Mouse (Mus musculus) duodenum, adult 2 months (tissue): Measurements from ENCODE around the gene Tom1l1. TPM values are rescaled to one million over a fixed set of nuclear protein-coding genes. Genes with fewer than 3 reads are reported as not detected.

Experiments used
- polyA plus RNA-seq: library from polyadenylated mRNA; depleted of rRNA; stranded (reverse); fragments of >200 nt; gene quantifications from 2 replicates; pipeline ENCODE4 v1.2.3, GENCODE M21; 2012; ENCODE audit warnings: low replicate concordance; rRNA removed

Tom1l1 gene
- polyA plus RNA-seq: 4.4 and 4.5 TPM in 2 replicates

GRCm38 (mm10) chr11:90687460-90688416, at the start of gene Tom1l1:
Gene Tom1l1, minus strand, starts transcription at chr11:90688366.

DNA sequence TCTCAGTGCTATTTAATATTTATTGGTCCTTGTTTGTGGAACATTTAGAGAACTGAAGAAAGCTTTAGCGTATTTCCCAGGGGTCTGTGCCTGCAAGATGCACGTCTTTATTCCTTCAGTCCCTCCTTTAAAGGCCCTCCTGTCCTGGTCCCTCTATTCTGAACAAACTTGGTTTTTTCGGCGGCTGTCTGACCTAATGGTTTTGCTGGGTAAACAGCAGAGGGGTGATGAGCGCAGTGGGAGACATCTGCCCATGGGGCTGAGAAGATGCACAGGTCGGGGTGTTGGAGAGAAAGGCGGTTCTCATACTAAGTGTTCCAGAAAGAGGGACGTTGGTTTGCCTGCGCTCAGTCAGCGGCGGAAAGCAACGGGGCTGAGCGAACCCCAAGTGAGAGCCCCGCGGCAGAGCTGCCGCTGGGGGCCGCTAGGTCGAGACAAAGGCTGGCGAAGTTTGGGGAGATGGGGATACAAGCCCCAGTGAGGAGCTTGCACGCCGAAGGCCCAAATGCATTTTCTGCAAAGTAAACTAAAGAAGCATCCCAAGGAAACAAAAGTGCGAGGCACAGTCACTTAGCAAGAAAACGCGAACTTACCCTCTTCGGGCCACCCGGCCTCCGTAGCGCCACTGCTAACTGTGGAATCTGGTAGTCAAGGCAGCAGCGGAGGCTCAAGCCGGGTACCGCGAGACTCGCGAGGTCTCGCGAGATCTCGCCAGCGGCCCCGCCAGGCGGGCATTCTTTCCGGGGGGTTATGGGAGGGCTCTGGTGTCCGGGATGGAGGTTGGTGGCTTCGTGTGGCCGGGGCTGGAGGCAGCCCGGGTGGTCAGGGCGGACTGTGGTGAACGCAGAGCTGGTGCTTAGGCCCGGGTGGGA, 50.5 kb downstream of the Tom1l1 start, which contains the start of the genes Stxbp4 and Cox11:
TSS of gene Stxbp4 (minus strand) at position 645 of the 872 bp plus-strand sequence.
TSS of gene Cox11 (plus strand) at position 734 of the 872 bp plus-strand sequence.

Other genes with a start within 250 kb of the Tom1l1 start
- 0.21 and 0.46 TPM in 2 replicates for gene Stxbp4, start 50.3 kb downstream of the Tom1l1 start, polyA plus RNA-seq
- 14.5 and 46.6 TPM in 2 replicates for gene Cox11, start 50.2 kb downstream of the Tom1l1 start, polyA plus RNA-seq